In genomic region chr14:61410020-61410419, GRCm38 (mm10) we compare ENCODE assay signal across 22 mouse cellular contexts. TPM values are rescaled to one million over a fixed set of nuclear protein-coding genes. Genes with fewer than 3 reads are reported as not detected.
A peak's percentile ranks its signal among the peaks of the same experiment; 100 is the strongest.
DNase-seq lines count a peak whose midpoint lies in the region; ATAC-seq and TF ChIP-seq lines count a peak whose summit lies in the region.
"Had no signal": no experiment of that assay in that cellular context is flagged by ENCODE, and none has a peak within 500 bp of the region (broad histone marks: within the 10 kb centered on the region; RNA-seq: fewer than 3 reads in every experiment).

No protein-coding gene starts in this region.

- no peaks in the 10 kb centered on the region for H3K36me3 ChIP-seq in hindbrain, embryonic 11.5 days (ENCODE audit: control insufficient read depth, insufficient read depth, low read length)
- H3K36me3 ChIP-seq in forebrain, embryonic 11.5 days (ENCODE audit: control insufficient read depth, insufficient read depth, low read length): no peaks in the 10 kb centered on the region
- H3K36me3 ChIP-seq: embryonic facial prominence, embryonic 12.5 days; forebrain, embryonic 12.5 days; heart, embryonic 10.5 days had no signal

- H3K4me2 ChIP-seq in hindbrain, embryonic 11.5 days (replicated peaks; ENCODE audit: low read depth, low read length): no peak overlapping the region
- no peak overlapping the region for H3K4me2 ChIP-seq in forebrain, embryonic 11.5 days (ENCODE audit: low read depth, low read length, severe bottlenecking)
- H3K4me2 ChIP-seq: embryonic facial prominence, embryonic 12.5 days; forebrain, embryonic 12.5 days; hindbrain, embryonic 14.5 days had no signal

- no peak overlapping the region for H3K4me3 ChIP-seq in layer of hippocampus, adult 2 months
- no peak overlapping the region for H3K4me3 ChIP-seq in hindbrain, embryonic 11.5 days (ENCODE audit: low read depth, low read length)
- H3K4me3 ChIP-seq in forebrain, embryonic 11.5 days (ENCODE audit: low read depth, low read length): no peak overlapping the region
- H3K4me3 ChIP-seq: embryonic facial prominence, embryonic 12.5 days; forebrain, embryonic 12.5 days; heart, embryonic 10.5 days had no signal

- no peak overlapping the region for H3K9ac ChIP-seq in hindbrain, embryonic 11.5 days (ENCODE audit: low read depth, low read length)
- H3K9ac ChIP-seq in forebrain, embryonic 11.5 days (ENCODE audit: low read length): no peak overlapping the region
- H3K9ac ChIP-seq: embryonic facial prominence, embryonic 12.5 days; forebrain, embryonic 12.5 days; hindbrain, embryonic 14.5 days had no signal

- WGBS in hindbrain, embryonic 11.5 days: 75% methylated on average over 2 of the region's 2 CpGs
- 75% methylated on average over 2 of the region's 2 CpGs for WGBS in forebrain, embryonic 11.5 days

- DNase-seq in layer of hippocampus, adult 2 months (ENCODE audit: low spot score in 2 of 2): no peak
- DNase-seq in layer of hippocampus, adult 11-12 months (ENCODE audit: low spot score): no peak
- no peak for DNase-seq in adrenal gland, postnatal 36 days
- DNase-seq in hindbrain, embryonic 11.5 days (ENCODE audit: low spot score): no peak
- no peak for DNase-seq in forebrain, embryonic 11.5 days (ENCODE audit: low spot score)
- DNase-seq: adrenal gland, adult 2 months; adrenal gland, postnatal 25 days; B cell, adult 2 months; cerebellum, adult 11 months; cerebellum, adult 8-10 months; cerebellum, postnatal 14 days; gastrocnemius, postnatal 25 days; heart, postnatal 10 days; heart, postnatal 4 days; kidney, adult 18-20 months had no signal

- no peaks in the 10 kb centered on the region for H3K9me3 ChIP-seq in hindbrain, embryonic 11.5 days (ENCODE audit: control insufficient read depth, low read length)
- no peaks in the 10 kb centered on the region for H3K9me3 ChIP-seq in forebrain, embryonic 11.5 days (ENCODE audit: control insufficient read depth, low read length)
- H3K9me3 ChIP-seq: embryonic facial prominence, embryonic 12.5 days; forebrain, embryonic 12.5 days; heart, embryonic 10.5 days had no signal

- H3K4me1 ChIP-seq in hindbrain, embryonic 11.5 days (replicated peaks; ENCODE audit: control insufficient read depth, insufficient read depth, low read length): no peaks in the 10 kb centered on the region
- no peaks in the 10 kb centered on the region for H3K4me1 ChIP-seq in forebrain, embryonic 11.5 days (replicated peaks; ENCODE audit: control insufficient read depth, insufficient read depth, low read length)

- 0 out of 2 replicates have a peak overlapping the region, but pooled peaks have one; percentile 2 for H3K27ac ChIP-seq in layer of hippocampus, adult 2 months
- no peak overlapping the region for H3K27ac ChIP-seq in hindbrain, embryonic 11.5 days (ENCODE audit: low read depth, low read length)
- no peak overlapping the region for H3K27ac ChIP-seq in forebrain, embryonic 11.5 days (ENCODE audit: low read depth, low read length)
- H3K27ac ChIP-seq: embryonic facial prominence, embryonic 12.5 days; forebrain, embryonic 12.5 days; heart, embryonic 10.5 days; hindbrain, embryonic 14.5 days had no signal

- no peak for TF ChIP-seq CTCF in layer of hippocampus, adult 2 months (conservative IDR thresholded peaks at IDR 0.05)

- H3K27me3 ChIP-seq in hindbrain, embryonic 11.5 days (ENCODE audit: control insufficient read depth, insufficient read depth, low read length): no peaks in the 10 kb centered on the region
- no peaks in the 10 kb centered on the region for H3K27me3 ChIP-seq in forebrain, embryonic 11.5 days (ENCODE audit: control insufficient read depth, insufficient read depth, low read length)
- H3K27me3 ChIP-seq: embryonic facial prominence, embryonic 12.5 days; forebrain, embryonic 12.5 days had no signal

- peak; percentile 59 for ATAC-seq in CD4-positive, CD25-positive, alpha-beta regulatory T cell, adult 4 months
- ATAC-seq in megakaryocyte progenitor cell, adult 5-6 weeks (replicated peaks; ENCODE audit: poor library complexity): peak; percentile 54
- no peak for ATAC-seq in hindbrain, embryonic 11.5 days (ENCODE audit: low FRiP score)
- ATAC-seq in forebrain, embryonic 11.5 days (replicated peaks; ENCODE audit: low FRiP score): no peak
- ATAC-seq: forebrain, embryonic 16.5 days had no signal

RNA-seq across cellular contexts. Expression of gene Kpna3, which starts 29.7 kb away (rescaled TPM):
- total RNA-seq in layer of hippocampus, adult 2 months (2021): 10 to 100 TPM; 66.9 to 70.2 TPM
- 10 to 100 TPM; 30.6 to 35.1 TPM for polyA plus RNA-seq in CD4-positive, CD25-positive, alpha-beta regulatory T cell, adult 4 months (2017; shearing (Covaris generic))
- total RNA-seq in megakaryocyte progenitor cell, adult 5-6 weeks (2015): 81.6 and 82.6 TPM in 2 replicates
- 31.4 and 45.3 TPM in 2 replicates for total RNA-seq in megakaryocyte progenitor cell, adult 5-6 weeks (2017)
- total RNA-seq in adrenal gland, postnatal 36 days (2021): 10 to 100 TPM; 32.4 to 36.8 TPM
- 90.7 and 117 TPM in 2 replicates for polyA plus RNA-seq in hindbrain, embryonic 11.5 days (2014; fragmentation: Nextera tagmentation; extraction: Ambion mirVana)
- polyA plus RNA-seq in forebrain, embryonic 11.5 days (2014; fragmentation: Nextera tagmentation; extraction: Ambion mirVana): 106 and 107 TPM in 2 replicates

RNA-seq across cellular contexts. Expression of gene Ebpl, which starts 49.8 kb away (rescaled TPM):
- 1 to 10 TPM; 6.3 to 7.2 TPM for total RNA-seq in layer of hippocampus, adult 2 months (2021)
- 10 to 100 TPM in 1 of 2 experiments, 1 to 10 TPM in 1; 6.5 to 12.3 TPM for polyA plus RNA-seq in CD4-positive, CD25-positive, alpha-beta regulatory T cell, adult 4 months (2017; shearing (Covaris generic))
- 3.7 and 4.3 TPM in 2 replicates for total RNA-seq in megakaryocyte progenitor cell, adult 5-6 weeks (2015)
- total RNA-seq in megakaryocyte progenitor cell, adult 5-6 weeks (2017): 1.6 and 2.7 TPM in 2 replicates
- 1 to 10 TPM; 2.3 to 4.0 TPM for total RNA-seq in adrenal gland, postnatal 36 days (2021)
- polyA plus RNA-seq in hindbrain, embryonic 11.5 days (2014; fragmentation: Nextera tagmentation; extraction: Ambion mirVana): 9.2 and 10.3 TPM in 2 replicates
- polyA plus RNA-seq in forebrain, embryonic 11.5 days (2014; fragmentation: Nextera tagmentation; extraction: Ambion mirVana): 9.2 and 9.4 TPM in 2 replicates

Comparison
In these comparisons a context has a peak if more than half of its experiments do, and no peak if none do; other contexts are left out.
1. ATAC-seq: peak in CD4-positive, CD25-positive, alpha-beta regulatory T cell, adult 4 months (single experiment) and megakaryocyte progenitor cell, adult 5-6 weeks (single experiment); none in hindbrain, embryonic 11.5 days (single experiment) and forebrain, embryonic 11.5 days (single experiment).